Mouse (Mus musculus): ENCODE measurements around the gene AL732309.1. TPM values are rescaled to one million over a fixed set of nuclear protein-coding genes. Genes with fewer than 3 reads are reported as not detected.
"Not testable (repeated sequence)": the region's sequence is repeated elsewhere in the genome, so short reads cannot be mapped to it uniquely, and the experiment has no call there.

The AL732309.1 gene
- polyA plus RNA-seq, 1 experiment, result 15.8 TPM

DNA sequence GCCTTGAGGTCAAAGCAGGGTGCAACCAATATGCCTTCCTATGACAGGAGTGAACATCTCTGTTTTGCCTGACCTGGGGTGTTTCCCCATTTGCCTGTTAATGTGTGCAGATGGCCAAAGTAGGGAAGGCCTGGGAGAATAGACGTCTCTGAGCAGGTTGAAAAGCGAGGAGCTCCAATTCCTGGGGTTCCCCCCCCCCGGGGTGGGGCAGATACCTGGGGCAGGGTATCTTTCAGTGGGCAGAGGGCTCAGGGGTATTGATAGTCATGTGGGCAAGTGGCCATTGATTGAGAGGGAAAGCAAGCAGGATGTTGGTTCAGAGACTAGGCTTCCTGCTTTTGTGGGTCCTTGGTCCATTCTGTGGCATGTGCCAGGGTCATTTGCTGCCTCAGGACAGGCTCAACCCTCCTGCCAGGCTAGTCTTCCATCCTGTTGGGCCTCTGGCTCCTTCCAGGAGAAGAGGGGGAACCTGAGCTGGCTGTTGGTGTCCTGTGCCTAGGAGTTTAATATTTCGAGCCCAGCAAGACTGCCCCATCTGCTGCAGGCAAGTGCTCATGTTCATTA lies 21.2 kb upstream of the AL732309.1 start:
- DNase-seq (ENCODE audit: extremely low spot score in 1 of 2, low spot score in 1 of 2), result no peak

DNA sequence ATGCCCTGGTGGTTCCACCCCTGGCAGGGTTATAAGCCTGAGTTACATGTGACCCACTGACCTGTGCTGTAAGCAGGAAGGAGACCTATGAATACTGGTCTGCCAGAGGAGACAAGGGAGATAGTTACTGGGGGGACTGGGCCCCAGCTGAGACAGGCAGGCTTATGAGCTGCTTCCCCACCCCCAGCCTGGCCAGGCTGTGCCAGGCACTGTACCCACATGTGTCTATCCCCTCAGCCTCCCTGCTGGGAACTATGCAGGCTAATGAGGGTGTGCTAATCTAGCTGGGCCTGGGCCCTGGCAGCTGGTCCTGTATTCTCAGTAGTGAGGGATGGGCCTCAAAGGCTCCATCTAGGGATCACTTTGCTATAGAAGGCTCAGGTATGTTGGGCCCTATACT lies 20.6 kb upstream of the AL732309.1 start:
- no peak for DNase-seq (ENCODE audit: extremely low spot score in 1 of 2, low spot score in 1 of 2)

DNA sequence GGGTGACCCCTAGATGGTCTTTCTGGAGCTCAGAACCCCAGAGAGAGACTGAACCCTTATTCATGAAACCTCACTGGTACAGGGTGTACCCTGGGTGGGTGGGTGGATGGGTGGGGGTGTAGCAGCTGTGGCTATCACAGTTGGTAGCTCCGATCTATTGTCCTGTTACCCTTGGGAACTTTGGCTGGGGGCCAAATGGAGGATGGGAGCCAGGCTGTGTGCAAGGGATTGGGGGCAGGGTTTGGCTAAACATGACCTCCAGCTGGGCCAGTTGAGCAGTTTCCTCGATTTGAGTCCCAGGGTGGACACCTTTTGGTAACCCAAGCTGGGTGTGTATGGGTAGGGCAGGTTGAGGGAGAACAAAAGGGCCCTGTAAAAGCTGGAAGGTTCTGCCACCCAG lies 20.1 kb upstream of the AL732309.1 start:
- no peak for DNase-seq (ENCODE audit: extremely low spot score in 1 of 2, low spot score in 1 of 2)

DNA sequence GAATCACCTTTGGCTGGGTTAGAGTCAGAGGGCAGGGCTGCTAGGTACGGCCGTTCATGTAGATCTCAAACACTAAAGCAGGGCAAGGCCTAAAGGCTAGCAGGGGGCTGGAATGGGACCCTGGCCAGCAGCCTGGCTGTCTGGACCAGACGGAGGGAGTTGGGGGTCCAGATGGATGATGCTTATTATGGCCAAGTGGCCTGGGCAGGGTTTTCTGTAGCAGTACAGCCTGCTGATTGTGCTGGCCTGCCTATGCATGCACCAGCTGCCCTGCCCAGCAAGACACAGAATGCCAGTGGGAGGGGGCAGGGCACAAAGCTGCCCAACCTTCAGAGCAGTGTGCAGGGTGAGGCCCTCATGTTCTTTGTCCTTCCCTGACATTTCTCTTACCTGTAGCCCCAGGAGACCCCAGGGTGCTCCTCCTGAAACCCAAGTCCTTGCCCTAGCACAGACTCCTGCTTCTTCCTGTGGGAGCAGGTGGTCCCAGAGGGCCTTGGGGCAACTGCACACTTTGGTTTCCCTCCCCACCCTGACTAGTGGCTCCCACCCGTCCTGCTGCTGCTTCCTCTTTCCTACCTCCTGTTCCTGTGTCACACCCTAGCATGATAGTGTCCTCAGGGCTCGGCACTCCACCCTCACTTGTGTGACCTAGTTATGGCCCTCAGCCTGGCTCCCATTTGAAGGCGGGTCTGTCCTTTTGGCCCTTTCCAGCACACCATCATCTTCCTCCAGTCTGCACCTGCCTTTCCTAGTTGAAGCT lies 19.4 kb upstream of the AL732309.1 start:
- no peak for DNase-seq (ENCODE audit: extremely low spot score in 1 of 2, low spot score in 1 of 2)

DNA sequence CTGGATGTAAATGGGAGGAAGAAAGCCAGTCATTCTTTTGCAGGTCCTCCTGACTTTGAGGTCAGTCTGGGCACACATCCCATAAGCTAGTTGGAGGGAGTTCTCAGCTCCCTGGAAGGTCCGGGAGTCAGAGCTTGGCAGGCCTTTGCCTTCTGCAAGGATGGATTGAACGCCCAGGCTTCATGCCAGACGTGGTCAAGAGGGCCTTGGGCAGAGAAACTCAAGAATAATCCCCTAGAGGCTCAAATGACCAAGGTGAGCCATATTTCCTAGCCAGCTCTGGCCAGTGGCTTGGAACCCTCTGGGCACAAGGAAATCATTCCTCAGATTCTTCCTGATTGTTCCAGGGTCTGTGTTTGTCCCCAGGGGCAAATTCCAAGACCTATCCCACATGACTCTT lies 18.2 kb upstream of the AL732309.1 start:
- DNase-seq (ENCODE audit: extremely low spot score in 1 of 2, low spot score in 1 of 2), result no peak

DNA sequence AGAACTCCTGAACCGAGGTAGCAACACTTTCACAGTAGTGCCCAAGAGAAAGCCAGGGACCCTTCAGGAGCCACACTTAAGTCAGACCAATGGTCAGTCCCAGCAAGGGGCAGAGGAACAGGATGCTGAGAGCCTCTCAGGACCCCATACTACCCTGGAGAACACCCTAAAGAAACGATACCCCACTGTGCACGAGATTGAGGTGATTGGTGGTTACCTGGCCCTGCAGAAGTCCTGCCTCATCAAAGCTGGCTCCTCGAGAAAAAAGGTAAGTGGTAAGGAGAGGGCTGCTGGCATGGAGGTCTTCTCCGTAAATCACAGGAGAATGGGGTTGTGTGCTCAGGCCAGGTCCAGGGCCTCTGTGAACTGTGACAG lies 17.6 kb upstream of the AL732309.1 start:
- DNase-seq (ENCODE audit: extremely low spot score in 1 of 2, low spot score in 1 of 2), result no peak

DNA sequence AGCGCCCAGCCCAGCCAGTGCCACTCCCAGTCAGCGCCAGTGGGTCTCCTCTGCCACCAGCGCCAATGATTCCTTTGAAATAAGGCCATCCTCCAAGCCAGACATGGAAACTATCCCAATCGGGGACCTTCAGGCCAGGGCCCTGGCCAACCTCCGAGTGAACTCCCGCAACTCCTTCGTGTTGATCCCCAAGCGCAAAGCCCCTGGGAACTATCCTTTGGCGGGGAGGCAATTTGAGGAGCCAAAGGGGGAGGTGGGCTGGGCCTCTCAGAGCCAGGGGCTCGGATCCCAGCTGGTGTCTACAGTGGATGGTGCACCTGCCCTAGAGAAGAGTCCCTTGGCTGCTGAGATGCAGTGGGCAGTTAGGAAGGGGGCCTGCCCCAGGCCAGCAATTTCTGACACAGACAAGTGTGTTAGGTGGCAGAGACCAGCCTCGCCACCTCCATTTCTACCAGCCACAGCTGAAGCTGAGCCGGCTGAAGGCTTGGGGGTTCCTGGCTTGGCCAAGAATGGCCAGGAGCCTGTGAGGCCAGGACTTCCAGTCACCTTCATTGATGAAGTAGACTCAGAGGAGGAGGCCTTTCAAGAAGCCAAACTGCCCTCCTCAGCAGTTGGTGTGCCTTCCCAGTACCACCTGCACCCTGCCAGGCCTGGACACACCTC lies 17.1 kb upstream of the AL732309.1 start:
- no peak for DNase-seq (ENCODE audit: extremely low spot score in 1 of 2, low spot score in 1 of 2)

DNA sequence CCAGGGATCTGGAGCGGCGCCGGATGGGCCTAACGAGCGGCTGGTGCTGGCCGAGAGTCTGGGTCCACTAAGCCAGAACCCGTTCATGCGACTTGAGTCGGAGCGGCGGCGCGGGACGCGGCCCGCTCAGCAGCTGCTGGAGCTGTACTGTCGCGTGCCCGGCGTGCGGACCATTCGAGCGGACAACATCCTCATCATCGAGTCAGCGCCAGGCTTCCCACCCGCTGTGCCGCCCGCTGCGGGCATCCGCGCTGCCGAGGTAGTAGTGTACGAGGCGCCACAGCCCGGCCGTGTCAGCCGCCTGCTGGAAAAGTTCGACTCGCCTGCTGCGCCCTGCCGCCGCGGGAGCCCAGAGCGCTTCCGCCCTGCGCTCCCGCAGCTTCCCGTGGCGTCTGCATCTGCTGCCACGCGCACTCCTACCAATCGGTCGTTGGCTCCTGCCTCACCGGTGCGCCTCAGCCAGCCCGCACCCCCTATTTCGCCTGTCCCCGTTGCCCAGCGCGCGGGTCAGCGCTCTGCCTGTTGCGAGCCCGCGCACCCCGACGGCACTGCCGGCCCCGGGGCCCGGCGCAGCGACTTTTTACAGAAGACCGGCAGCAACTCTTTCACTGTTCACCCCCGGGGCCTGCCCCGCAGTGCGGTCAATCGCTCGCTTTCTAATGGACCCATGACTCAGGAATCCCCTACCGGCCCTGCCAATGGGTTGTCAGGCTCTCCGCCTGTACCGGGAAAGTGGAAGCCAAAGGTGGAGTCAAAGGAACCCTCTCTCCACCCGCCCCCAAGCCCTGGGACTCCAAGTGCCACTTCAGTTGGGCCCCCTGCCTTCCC lies 16.3 kb upstream of the AL732309.1 start:
- no peak for DNase-seq (ENCODE audit: extremely low spot score in 1 of 2, low spot score in 1 of 2)

DNA sequence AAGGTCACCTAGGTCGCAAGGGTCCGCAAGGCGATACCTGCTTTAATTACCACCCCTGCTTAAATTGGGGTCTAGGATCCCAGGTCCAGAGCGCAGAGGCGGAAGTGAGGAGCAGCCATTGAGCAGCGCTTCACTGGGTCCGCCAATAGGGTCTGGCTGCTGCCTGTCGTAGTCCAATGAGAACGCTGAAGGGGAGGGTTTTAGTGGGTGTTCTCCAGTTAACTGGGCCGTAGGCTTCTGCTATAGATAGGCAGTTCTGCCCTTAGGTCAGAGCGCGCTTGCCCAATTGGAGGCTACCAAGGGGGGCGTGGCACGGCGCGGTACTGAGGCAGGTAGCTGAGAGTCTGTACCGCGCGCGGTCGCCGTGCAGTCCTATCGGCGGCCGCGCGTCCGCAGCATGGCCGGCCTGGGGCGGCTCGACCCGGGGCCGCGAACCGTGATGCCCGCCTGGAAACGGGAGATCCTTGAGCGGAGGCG lies 15.7 kb upstream of the AL732309.1 start, which contains the start of gene Tprn:
TSS of gene Tprn (plus strand) at position 328 of the 477 bp plus-strand sequence.
- DNase-seq (ENCODE audit: extremely low spot score in 1 of 2, low spot score in 1 of 2), result peak; percentile 96 to 97

DNA sequence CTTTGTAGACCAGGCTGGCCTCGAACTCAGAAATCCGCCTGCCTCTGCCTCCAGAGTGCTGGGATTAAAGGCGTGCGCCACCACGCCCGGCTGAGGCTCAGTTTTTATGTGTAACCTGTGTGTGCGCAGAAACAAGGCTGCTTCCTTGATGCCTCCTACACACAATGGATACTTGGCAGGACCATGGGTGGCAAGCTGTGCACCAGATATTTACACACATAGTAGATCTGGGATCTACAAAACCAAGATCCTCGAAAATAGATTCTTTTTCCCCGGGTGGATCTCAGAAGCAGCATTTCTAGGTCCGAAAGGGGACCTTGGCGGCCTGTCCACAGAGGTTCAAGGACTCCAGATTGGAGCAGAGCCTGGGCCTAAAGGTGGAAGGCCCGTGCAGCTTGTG lies 15.2 kb upstream of the AL732309.1 start:
- peak in 1 of 2 experiments; percentile 52 for DNase-seq (ENCODE audit: extremely low spot score in 1 of 2, low spot score in 1 of 2)

DNA sequence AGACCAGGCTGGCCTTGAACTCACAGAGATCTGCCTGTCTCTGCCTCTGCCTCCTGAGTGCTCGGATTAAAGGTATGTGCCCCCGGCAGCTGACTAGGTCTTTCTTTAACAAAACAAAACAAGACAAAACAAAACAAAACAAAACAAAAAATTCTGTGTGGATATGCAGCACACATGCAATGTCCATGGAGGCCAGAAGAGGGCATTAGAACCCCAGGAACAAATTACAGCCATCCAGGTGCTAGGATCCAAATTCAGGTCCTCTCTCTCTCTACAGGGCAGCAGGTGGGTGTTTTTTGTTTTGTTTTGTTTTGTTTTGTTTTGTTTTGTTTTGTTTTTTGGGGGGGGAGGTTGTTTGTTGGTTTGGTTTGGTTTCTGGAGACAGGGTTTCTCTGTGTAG lies 12.2 kb upstream of the AL732309.1 start:
- no peak for DNase-seq (ENCODE audit: extremely low spot score in 1 of 2, low spot score in 1 of 2)

DNA sequence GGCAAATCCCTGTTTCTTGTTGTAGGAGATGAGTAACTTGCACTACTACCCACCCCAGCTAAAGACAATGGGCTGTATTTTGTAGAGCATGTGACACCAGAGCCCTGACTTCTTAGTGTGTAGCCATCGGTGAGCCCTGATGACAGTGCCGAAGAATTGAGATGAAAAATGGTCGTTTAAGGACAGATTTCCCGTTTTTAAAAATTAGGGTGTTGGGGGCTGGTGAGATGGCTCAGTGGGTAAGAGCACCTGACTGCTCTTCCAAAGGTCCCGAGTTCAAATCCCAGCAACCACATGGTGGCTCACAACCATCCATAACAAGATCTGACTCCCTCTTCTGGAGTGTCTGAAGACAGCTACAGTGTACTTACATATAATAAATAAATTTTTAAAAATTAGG lies 10.6 kb upstream of the AL732309.1 start:
- DNase-seq (ENCODE audit: extremely low spot score in 1 of 2, low spot score in 1 of 2), result not testable (repeated sequence)

DNA sequence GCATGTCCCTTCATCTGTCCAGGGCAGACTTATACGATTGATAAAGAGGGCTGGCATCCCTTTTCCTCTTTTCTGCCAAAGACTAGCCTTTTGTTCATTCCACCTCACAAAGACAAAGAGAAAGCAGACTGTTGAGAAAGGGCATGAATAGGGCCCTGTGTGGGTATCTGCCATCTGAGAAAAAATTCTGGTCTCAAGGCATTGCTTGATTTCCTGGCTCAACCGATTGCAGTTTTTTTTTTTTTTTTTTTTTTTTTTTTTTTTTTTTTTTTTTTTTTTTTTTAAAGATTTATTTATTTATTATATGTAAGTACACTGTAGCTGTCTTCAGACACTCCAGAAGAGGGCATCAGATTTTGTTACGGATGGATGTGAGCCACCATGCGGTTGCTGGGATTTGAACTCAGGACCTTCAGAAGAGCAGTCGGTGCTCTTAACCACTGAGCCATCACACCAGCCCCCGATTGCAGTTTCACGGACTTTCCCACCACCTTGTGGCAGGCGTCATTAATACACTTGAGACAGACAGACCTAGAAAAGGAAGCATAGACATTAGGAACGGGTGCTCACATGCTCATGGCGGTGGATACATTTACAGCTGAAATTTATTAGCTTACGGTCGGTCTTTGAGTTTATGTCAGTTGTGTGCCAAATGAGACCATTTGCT lies 9.9 kb upstream of the AL732309.1 start:
- DNase-seq (ENCODE audit: extremely low spot score in 1 of 2, low spot score in 1 of 2), result peak in 1 of 2 experiments; percentile 55

DNA sequence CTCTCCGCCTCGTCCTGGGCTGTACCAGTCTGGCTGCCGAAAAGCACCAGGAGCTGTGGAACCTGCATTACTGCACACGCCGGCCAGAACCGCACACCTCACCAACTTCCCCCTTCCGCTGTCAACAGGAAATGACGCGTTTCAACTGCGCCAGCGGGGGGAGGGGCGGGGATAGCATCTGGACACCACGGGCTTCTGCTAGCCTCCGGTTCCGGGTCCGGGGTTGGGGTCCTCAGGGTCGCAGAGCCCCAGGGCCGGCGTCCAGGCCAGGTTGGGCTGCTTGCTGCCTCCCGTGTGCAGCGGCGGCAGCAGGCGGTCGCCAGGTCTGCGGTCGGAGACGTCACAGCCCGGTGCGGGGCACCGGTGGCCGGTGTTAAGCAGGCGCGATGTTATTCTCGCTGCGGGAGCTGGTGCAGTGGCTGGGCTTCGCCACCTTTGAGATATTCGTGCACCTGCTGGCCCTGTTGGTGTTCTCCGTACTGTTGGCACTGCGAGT lies 8.7 kb upstream of the AL732309.1 start, which contains the start of gene Tmem203:
TSS of gene Tmem203 (plus strand) at position 156 of the 496 bp plus-strand sequence.
- DNase-seq (ENCODE audit: extremely low spot score in 1 of 2, low spot score in 1 of 2), result peak; percentile 78 to 90

DNA sequence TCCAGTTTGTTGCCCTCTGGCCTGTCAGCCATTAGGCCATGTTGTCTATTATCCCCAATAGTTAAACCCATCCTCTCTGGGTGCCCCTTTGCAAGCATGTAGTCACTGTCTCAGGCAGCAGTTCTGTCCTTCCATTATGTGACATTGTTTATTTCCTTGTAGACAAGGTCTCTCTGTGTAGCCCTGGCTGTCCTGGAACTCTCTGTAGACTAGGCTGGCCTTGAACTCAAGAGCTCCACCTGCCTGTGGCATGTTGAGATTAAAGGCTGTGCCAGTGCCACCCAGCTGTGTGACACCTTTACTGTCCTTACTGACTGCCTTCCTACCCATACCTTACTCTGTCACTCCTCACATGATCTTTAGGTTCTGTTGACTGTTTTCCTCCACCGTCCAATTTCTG lies 5.7 kb upstream of the AL732309.1 start:
- no peak for DNase-seq (ENCODE audit: extremely low spot score in 1 of 2, low spot score in 1 of 2)

DNA sequence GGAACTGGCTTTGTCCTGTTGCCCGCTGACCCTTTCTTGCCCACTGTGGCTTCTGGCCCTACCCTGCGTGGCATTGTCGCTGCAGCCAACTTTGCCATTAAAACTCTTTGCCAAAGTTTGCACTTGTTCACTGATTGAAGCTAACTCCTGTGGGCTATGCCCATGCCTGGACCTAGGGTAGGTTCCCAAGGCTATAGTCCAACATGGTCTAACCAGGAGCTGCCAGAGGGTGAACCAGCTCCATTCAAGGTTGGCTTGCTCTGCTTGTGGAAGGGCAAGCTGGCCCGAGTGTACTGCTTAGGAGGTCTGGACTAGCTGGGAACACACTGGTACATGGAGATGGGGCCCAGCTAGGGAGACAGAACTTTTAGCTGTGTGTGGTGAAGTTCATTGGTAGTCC lies 2.5 kb downstream of the AL732309.1 start:
- DNase-seq (ENCODE audit: extremely low spot score in 1 of 2, low spot score in 1 of 2), result no peak

DNA sequence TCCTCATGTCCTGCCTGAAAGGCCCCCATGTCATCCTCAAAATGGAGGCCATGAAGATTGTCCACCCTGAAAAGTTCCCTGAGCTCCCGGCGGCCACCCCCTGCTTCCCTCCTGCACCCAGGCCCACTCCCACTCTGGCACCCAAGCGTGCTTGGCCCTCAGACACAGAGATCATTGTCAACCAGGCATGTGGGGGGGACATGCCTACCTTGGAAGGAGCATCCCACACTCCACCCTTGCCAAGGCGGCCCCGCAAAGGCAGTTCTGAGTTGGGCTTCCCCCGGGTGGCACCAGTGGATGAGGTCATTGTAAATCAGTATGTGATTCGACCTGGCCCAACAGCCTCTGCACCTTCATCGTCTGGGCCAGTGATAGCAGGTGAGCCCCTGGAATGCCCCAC lies 3.3 kb downstream of the AL732309.1 start:
- no peak for DNase-seq (ENCODE audit: extremely low spot score in 1 of 2, low spot score in 1 of 2)

DNA sequence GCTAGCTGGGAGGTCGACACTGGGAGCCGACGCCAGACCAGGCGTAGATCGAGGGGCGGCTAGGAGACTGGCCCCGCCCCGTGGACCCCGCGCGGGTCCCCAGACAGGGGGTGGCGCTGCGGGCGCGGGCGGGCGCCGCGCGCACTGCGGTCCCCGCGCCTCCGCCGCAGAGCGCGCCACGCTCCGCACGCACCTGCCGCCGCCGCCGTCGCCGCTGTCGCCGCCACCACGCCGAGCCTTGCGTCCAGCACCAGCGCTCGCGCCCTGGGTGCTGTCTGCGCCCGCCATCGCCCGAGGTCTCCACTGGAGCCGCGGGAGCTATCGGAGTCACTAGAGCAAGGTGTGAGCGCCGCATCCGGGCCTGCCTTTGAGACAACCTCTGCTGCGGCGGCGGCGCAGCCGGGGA lies 4.6 kb downstream of the AL732309.1 start, which contains the start of the genes Rnf208 and Cysrt1:
TSS of gene Rnf208 (plus strand) at position 155 of the 406 bp plus-strand sequence.
TSS of gene Cysrt1 (minus strand) at position 352 of the 406 bp plus-strand sequence.
- DNase-seq (ENCODE audit: extremely low spot score in 1 of 2, low spot score in 1 of 2), result no peak

DNA sequence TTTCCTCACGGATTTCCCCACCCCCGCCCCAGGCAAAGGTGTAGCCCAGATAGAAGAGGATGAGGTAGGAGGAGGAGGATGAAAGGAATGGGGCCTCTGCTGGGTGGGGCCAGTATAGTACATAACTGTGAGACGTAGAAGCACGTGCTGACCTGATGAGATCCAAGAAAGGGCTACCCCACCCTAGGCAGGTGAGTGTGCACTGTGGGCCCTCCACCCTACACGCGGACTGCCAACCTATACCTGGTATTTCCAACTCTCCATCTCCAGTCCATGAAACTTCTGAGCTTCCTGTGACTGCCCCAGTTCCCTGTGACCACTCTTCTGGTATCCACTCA lies 5.3 kb downstream of the AL732309.1 start:
- DNase-seq (ENCODE audit: extremely low spot score in 1 of 2, low spot score in 1 of 2), result no peak
